Mouse (Mus musculus) bone marrow, adult 2 months (tissue): ENCODE data around the gene Cops2. TPM values are rescaled to one million over a fixed set of nuclear protein-coding genes. Genes with fewer than 3 reads are reported as not detected.

ENCODE experiments used
- H3K27ac ChIP-seq: fragments of 200-500 bp; 2 replicates; pipeline ENCODE4 v1.5.1; 2012; ENCODE audit warnings: low read depth, mild to moderate bottlenecking, control low read depth, inconsistent platforms, low read length; ENCODE audit not compliant: control insufficient read depth, poor library complexity, insufficient read depth
- H3K4me1 ChIP-seq: fragments of 200-500 bp; 2 replicates; pipeline ENCODE4 v1.6.1; 2011; ENCODE audit warnings: low read length; ENCODE audit not compliant: control insufficient read depth, insufficient read depth
- H3K4me3 ChIP-seq: fragments of 200-500 bp; replicated peaks from 2 replicates; pipeline ENCODE3; 2011; ENCODE audit warnings: mild to moderate bottlenecking, low read depth, low read length, control low read depth; ENCODE audit not compliant: control insufficient read depth
- CTCF ChIP-seq: fragments of 200-500 bp; IDR thresholded peaks from 2 replicates; pipeline ENCODE4 v1.5.1; 2011; ENCODE audit warnings: low read length, control low read depth; ENCODE audit not compliant: control insufficient read depth, insufficient read depth
- POLR2A ChIP-seq: fragments of 200-500 bp; IDR thresholded peaks from 2 replicates; pipeline ENCODE4 v1.6.1; 2011; ENCODE audit warnings: low read depth, mild to moderate bottlenecking, control low read depth, low read length, borderline replicate concordance; ENCODE audit not compliant: control insufficient read depth
- WGBS: fragments of 180-500 bp; shearing (Covaris S2); methylation state at CpG from one replicate; pipeline ENCODE4 v1.1.7; 2018; 5-methylcytosine and 5-hydroxymethylcytosine counted together
- polyA plus RNA-seq: library from polyadenylated mRNA; stranded (reverse); fragments of >200 nt; gene quantifications from 2 replicates; pipeline ENCODE4 v1.2.4, GENCODE M21; 2011; ENCODE audit warnings: low replicate concordance; ENCODE audit not compliant: missing spikeins, insufficient read depth, insufficient read length

The Cops2 gene
- polyA plus RNA-seq, 1 experiment, result 28.3 TPM

DNA sequence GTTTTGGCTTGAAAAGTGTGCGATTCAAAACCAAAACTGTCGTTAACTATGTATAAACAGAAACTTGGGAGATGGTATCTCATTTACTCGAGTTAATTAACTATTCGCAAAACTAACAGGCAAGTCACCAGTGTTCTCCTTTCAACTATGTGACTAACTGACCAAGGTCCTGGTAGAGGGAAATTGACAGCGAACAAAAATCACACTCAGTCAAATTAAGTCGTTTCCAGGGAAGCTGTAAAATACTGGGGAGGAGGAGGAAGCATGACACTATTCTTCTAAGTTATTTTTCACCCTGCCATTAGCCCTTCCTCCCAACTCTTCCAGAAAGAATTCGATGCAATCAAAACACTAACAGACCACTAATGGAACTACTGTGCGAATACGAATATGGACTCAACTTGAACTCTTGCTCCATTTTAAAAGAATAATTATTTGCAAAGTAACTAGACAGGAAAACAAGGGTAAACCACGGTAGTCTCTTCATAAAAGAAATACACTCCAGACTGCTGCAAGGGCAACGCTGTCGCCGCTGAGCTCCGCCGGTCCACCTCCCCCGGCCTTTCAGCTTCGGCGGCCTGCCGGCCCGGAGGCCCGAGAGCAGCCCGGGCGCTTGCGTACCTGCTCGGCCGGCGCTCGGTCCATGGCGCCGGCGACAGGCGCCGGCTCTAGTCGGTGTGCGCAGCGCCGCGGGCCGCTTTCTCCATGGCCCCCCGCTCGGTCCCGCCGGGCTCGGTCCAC, 76.8 kb downstream of the Cops2 start:
- peak overlapping the region; percentile 73; the same call in 1 of the 2 replicates for H3K27ac ChIP-seq
- no peaks in the 10 kb centered on the region for H3K4me1 ChIP-seq
- WGBS, result 1% methylated on average over 44 of the region's 44 CpGs
- TF ChIP-seq POLR2A (no peak), CTCF (no peak)
- H3K4me3 ChIP-seq, result peak overlapping the region; percentile 75

DNA sequence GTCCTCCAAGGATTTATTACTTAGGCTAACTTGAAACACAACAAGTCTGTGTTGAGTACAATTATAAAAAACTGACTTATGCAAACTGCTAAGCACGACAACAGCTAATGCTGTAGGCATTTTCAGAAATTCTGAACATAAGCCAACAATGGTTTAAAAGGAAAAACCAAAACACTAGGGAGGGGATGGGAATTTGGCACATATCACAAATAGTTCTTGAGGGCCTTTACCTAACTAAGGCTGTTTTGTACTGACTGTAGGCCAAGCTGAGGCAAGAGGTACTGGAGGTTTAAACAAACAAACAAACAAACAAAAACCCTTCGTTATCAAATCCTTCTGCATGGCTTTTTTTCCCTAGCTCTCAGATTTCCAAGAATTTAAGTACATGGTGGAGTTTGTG, 77.9 kb downstream of the Cops2 start:
- Histone ChIP-seq H3K4me3 (no peak overlapping the region), H3K4me1 (no peaks in the 10 kb centered on the region), H3K27ac (no peak overlapping the region)
- TF ChIP-seq POLR2A (no peak), CTCF (no peak)
- WGBS, result 72% methylated on average over 2 of the region's 2 CpGs

Other genes with a start within 250 kb of the Cops2 start
- 9.6 and 12.9 TPM in 2 replicates for gene Cep152, start 234.0 kb downstream of the Cops2 start, polyA plus RNA-seq
- 52.8 and 67.1 TPM in 2 replicates for gene Eid1, start 186.0 kb downstream of the Cops2 start, polyA plus RNA-seq
- gene Shc4, start 135.0 kb downstream of the Cops2 start, polyA plus RNA-seq, result 0.34 TPM in 1 of 2 replicates, not detected in the other
- gene Secisbp2l, start 76.3 kb downstream of the Cops2 start, polyA plus RNA-seq, result 14.1 and 14.3 TPM in 2 replicates
- gene Galk2, start within 50 bp of the Cops2 start, polyA plus RNA-seq, result 5.2 and 6.2 TPM in 2 replicates
- gene Fgf7, start 175.5 kb upstream of the Cops2 start, polyA plus RNA-seq, result 0.95 and 1.1 TPM in 2 replicates